Mouse (Mus musculus): Measurements from ENCODE around the gene Ubl4b. TPM values are rescaled to one million over a fixed set of nuclear protein-coding genes. Genes with fewer than 3 reads are reported as not detected.

Ubl4b gene
- not detected in 2 replicates for polyA plus RNA-seq (2014; fragmentation: Nextera tagmentation; extraction: Ambion mirVana)

DNA sequence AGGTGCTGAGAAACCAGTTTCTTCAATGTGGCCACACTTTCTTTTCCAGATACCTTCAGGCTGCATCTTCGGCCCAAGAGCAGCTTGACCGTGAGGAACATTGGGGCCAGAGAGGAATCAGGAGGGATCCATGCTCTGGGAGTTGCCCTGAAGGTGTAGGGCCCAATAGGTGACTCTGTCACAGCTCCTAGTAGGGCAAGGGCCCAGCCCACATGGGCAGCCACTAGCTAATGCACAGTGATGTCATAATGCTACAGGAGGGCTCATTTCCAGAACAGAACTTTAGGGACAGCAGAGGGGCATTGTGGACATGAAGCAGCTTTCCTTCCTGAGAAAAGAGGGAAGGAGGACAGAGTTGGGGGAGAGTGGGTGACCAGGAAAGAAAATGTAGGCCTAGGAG lies at the start of gene Ubl4b:
TSS of gene Ubl4b (minus strand) at position 232 of the 400 bp plus-strand sequence.
- DNase-seq = no peak
- Histone ChIP-seq H3K9me3 (ENCODE audit: low read depth, low read length) (no peaks in the 10 kb centered on the region), H3K4me1 (ENCODE audit: insufficient read depth) (no peaks in the 10 kb centered on the region; the same call in 1 of the 2 replicates), H3K9ac (no peak within 1 kb of the TSS), H3K27ac (ENCODE audit: low read depth) (no peak within 1 kb of the TSS), H3K36me3 (ENCODE audit: insufficient read depth) (no peaks in the 10 kb centered on the region), H3K4me2 (no peak within 1 kb of the TSS), H3K27me3 (ENCODE audit: insufficient read depth, low read length) (no peaks in the 10 kb centered on the region), H3K4me3 (ENCODE audit: low read depth, low read length) (no peak within 1 kb of the TSS)
- 76% methylated on average over 2 of the region's 2 CpGs for WGBS
- ATAC-seq (ENCODE audit: insufficient read depth) = no peak
- TF ChIP-seq CTCF (IDR thresholded peaks at IDR 0.05; ENCODE audit: low read depth) = no peak

DNA sequence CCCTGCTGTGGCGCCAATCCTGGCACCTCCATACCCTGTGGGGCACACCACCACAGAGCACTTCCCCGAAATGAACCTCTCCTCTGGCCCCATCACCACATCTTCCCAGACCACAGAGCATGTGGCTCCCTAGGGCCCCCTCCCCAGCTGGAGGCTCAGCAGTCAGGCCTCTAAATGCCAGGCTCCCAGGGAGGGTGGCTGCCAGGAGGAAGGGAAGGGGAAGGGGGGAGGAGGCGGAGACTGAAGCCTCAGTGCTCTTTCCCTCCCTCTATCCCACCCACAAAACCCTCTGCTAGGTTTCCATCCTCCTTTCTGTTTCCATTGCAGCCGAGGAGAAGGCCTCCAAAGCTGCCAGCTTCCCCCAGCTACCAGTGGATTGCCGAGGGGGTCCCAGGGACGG lies 45.3 kb upstream of the Ubl4b start:
- Histone ChIP-seq H3K27ac (ENCODE audit: low read depth) (no peak overlapping the region), H3K4me2 (no peak overlapping the region), H3K9ac (no peak overlapping the region), H3K36me3 (ENCODE audit: insufficient read depth) (no peaks in the 10 kb centered on the region), H3K4me3 (ENCODE audit: low read depth, low read length) (no peak overlapping the region), H3K4me1 (ENCODE audit: insufficient read depth) (no peaks in the 10 kb centered on the region), H3K9me3 (ENCODE audit: low read depth, low read length) (no peaks in the 10 kb centered on the region), H3K27me3 (ENCODE audit: insufficient read depth, low read length) (peaks cover 68% of the 10 kb centered on the region)
- ATAC-seq (ENCODE audit: insufficient read depth) (no peak), DNase-seq (no peak)
- 32% methylated on average over 6 of the region's 6 CpGs for WGBS
- no peak for TF ChIP-seq CTCF (IDR thresholded peaks at IDR 0.05; ENCODE audit: low read depth)

DNA sequence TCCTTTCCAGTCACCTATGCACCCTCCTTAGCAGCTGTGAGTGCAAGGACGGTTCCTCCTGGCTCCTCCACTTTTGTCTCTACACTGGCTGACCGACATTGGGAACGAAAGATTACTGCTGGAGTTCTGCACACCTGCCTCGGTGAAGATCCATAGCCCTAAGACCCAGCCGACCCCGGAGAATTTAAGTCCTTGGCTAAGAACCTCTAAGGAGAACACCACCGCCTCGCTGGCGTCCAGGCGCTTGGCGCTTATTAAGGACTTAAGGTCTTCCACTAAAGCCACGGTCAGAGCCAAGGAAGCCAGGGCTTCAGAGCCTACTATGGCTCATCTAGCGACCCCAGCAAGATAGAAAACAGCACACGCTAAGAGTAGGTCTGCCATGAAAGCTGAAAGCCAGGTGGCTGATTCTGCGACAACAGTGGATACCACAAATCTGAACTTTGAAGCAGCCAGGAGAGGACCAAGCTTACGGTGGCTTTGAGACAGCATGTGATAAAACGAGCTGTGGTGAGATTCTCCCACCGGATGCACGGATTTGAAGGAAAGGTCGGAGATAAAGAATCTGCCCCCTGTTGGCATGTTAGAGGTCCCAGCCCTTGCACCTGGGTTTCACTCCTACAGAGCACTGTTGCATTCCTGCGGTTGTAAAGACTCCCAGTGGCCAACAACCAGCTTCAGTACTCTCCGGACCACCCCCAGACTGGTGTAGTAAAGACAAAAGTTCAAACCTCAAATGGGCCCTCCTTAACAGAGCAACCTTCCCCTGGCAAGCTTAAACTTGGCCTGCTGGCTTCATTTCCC lies 42.9 kb upstream of the Ubl4b start:
- peak; percentile 23 for DNase-seq
- H3K9ac ChIP-seq = no peak overlapping the region

DNA sequence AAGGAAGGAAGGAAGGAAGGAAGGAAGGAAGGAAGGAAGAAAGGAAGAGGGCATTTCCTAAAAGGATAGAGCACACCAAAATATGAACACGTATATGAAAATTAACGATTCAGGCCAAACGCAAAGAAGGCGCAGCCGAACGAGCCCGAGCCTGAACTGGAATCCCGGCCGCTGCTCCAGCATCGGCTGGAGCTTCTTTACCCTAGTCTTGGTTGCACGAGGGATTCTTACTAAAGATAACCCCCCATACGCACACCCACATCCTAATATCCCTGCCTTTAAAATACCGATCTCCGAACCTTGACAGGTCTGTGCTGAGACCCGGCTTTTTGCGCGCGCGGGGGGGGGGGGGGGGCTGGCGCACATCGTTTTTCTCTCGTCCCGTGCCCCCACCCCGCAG lies 42.3 kb upstream of the Ubl4b start:
- Histone ChIP-seq H3K9ac (no peak overlapping the region), H3K36me3 (ENCODE audit: insufficient read depth) (no peaks in the 10 kb centered on the region), H3K4me2 (no peak overlapping the region), H3K27me3 (ENCODE audit: insufficient read depth, low read length) (peaks cover 89% of the 10 kb centered on the region), H3K4me3 (ENCODE audit: low read depth, low read length) (no peak overlapping the region), H3K4me1 (ENCODE audit: insufficient read depth) (no peaks in the 10 kb centered on the region), H3K27ac (ENCODE audit: low read depth) (no peak overlapping the region), H3K9me3 (ENCODE audit: low read depth, low read length) (no peaks in the 10 kb centered on the region)
- WGBS = under 1% methylated on average over 24 of the region's 24 CpGs
- DNase-seq (peak; percentile 34), ATAC-seq (ENCODE audit: insufficient read depth) (no peak)
- TF ChIP-seq CTCF (IDR thresholded peaks at IDR 0.05; ENCODE audit: low read depth) = no peak

More for the DNA sequence above, 42.9 kb upstream of the Ubl4b start:
- Histone ChIP-seq H3K9me3 (ENCODE audit: low read depth, low read length) (no peaks in the 10 kb centered on the region), H3K36me3 (ENCODE audit: insufficient read depth) (no peaks in the 10 kb centered on the region), H3K27ac (ENCODE audit: low read depth) (no peak overlapping the region), H3K4me1 (ENCODE audit: insufficient read depth) (no peaks in the 10 kb centered on the region), H3K27me3 (ENCODE audit: insufficient read depth, low read length) (peaks cover 91% of the 10 kb centered on the region), H3K4me2 (no peak overlapping the region), H3K4me3 (ENCODE audit: low read depth, low read length) (no peak overlapping the region)
- TF ChIP-seq CTCF (IDR thresholded peaks at IDR 0.05; ENCODE audit: low read depth) = no peak
- ATAC-seq (ENCODE audit: insufficient read depth) = no peak
- WGBS = 6% methylated on average over 22 of the region's 22 CpGs

DNA sequence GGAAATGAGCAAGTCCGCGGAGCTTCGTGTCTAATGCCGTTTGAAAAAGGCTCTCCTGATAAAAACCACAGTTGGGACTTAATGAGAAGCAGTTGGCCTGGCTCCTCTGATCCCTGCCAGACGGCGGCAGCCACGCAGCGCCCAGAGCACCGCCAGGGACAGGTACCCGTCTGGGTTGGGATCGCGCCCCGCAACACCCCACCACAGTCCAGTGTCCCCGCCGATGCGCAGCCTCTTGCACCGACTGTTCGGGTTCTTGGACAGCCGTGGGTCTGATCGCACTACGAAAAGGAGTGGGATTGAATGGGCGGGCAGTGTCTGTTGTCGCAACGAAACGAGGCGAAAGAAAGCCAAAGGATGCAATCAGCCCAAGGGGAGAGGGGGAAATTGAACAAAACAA lies 41.7 kb upstream of the Ubl4b start:
- Histone ChIP-seq H3K4me2 (no peak overlapping the region), H3K27ac (ENCODE audit: low read depth) (no peak overlapping the region), H3K27me3 (ENCODE audit: insufficient read depth, low read length) (peaks cover 89% of the 10 kb centered on the region), H3K9ac (no peak overlapping the region), H3K4me3 (ENCODE audit: low read depth, low read length) (peak overlapping the region; percentile 5; the same call in 1 of the 2 replicates), H3K9me3 (ENCODE audit: low read depth, low read length) (no peaks in the 10 kb centered on the region), H3K4me1 (ENCODE audit: insufficient read depth) (no peaks in the 10 kb centered on the region), H3K36me3 (ENCODE audit: insufficient read depth) (no peaks in the 10 kb centered on the region)
- TF ChIP-seq CTCF (IDR thresholded peaks at IDR 0.05; ENCODE audit: low read depth) = no peak
- ATAC-seq (ENCODE audit: insufficient read depth) = no peak
- WGBS = 1% methylated on average over 26 of the region's 26 CpGs
- DNase-seq = peak; percentile 52

DNA sequence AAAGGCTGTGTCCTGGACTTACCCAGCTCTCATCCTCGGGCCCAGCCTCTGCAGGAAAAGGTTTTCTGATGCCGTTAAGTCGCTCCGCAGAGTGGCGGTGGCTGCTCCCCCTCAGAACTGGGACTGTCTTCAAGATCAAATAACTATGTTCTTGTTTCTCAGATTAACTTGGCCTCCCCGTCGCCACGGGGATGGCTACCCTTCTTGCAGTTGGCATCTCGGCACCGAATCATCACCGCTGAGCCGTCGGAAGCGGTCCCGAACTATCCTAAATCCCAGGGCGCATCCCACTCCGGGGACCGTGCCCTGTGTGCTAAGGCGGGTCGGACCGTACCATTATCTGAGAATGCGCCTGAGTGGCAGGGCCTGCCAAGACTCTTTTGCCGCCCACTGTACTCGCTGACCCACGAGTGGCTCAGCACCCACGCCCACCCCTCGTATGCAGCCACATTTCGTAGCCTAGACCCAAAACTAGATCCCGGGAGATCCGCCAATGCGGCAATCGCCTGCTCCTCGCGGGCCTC lies 41.1 kb upstream of the Ubl4b start:
- H3K9ac ChIP-seq = no peak overlapping the region
- no peaks in the 10 kb centered on the region for H3K9me3 ChIP-seq (ENCODE audit: low read depth, low read length)
- H3K27me3 ChIP-seq (ENCODE audit: insufficient read depth, low read length) = peaks cover 84% of the 10 kb centered on the region
- no peaks in the 10 kb centered on the region for H3K4me1 ChIP-seq (ENCODE audit: insufficient read depth)
- 1% methylated on average over 34 of the region's 34 CpGs for WGBS
- no peak for TF ChIP-seq CTCF (IDR thresholded peaks at IDR 0.05; ENCODE audit: low read depth)
- no peaks in the 10 kb centered on the region for H3K36me3 ChIP-seq (ENCODE audit: insufficient read depth)
- H3K4me2 ChIP-seq = peak overlapping the region; percentile 4; the same call in 1 of the 2 replicates
- no peak overlapping the region for H3K27ac ChIP-seq (ENCODE audit: low read depth)
- ATAC-seq (ENCODE audit: insufficient read depth) (peak; percentile 11; the same call in 1 of the 2 replicates), DNase-seq (peak; percentile 44)
- peak overlapping the region; percentile 40 for H3K4me3 ChIP-seq (ENCODE audit: low read depth, low read length)

DNA sequence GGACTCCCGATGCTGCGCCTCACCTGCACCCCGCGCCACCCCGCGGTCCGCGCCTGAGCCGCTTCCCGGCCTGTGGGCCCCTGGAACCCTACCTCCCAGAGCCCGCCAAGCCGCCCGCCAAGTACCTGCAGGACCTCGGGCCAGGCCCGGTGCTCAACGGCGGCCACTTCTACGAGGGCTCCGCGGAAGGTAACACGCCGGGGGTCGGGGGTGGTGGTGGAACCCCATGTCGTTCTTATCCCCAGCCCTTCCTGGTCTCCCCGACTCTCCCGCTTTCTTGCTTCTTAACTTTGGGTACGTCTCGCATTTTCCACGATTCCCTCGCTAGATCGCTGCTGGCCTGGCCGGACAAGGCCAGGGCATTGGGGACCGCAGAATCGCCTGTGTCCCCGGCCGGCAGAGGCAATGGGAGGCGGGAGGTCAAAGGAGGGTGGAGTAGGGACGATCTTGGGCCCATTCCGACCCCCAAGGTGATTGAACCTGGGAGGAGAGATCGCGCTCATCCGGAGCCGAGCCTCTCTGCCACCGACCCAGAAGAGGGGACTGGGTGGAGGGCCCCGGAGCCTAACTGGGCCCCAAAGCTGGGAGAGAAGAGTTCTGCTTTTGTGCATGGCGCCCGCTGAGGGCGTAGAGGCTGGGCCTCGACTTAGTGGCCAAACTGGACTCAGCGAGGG lies 40.5 kb upstream of the Ubl4b start:
- no peak overlapping the region; the same call in 1 of the 2 replicates for H3K9ac ChIP-seq
- TF ChIP-seq CTCF (IDR thresholded peaks at IDR 0.05; ENCODE audit: low read depth) = no peak
- peak; percentile 27 for DNase-seq
- no peaks in the 10 kb centered on the region for H3K36me3 ChIP-seq (ENCODE audit: insufficient read depth)
- WGBS = 1% methylated on average over 50 of the region's 50 CpGs
- ATAC-seq (ENCODE audit: insufficient read depth) = peak; percentile 12; the same call in 1 of the 2 replicates
- H3K27ac ChIP-seq (ENCODE audit: low read depth) = no peak overlapping the region
- H3K4me2 ChIP-seq = peak overlapping the region; percentile 65
- no peaks in the 10 kb centered on the region for H3K4me1 ChIP-seq (ENCODE audit: insufficient read depth)
- H3K27me3 ChIP-seq (ENCODE audit: insufficient read depth, low read length) = peaks cover 81% of the 10 kb centered on the region
- no peaks in the 10 kb centered on the region for H3K9me3 ChIP-seq (ENCODE audit: low read depth, low read length)
- H3K4me3 ChIP-seq (ENCODE audit: low read depth, low read length) = peak overlapping the region; percentile 40
